Mouse (Mus musculus) layer of hippocampus, adult 18-20 months (tissue): ENCODE measurements around the gene Cetn3. TPM values are rescaled to one million over a fixed set of nuclear protein-coding genes. Genes with fewer than 3 reads are reported as not detected.

ENCODE experiments used
- DNase-seq, 2 experiments: peaks; one replicate each; pipeline ENCODE4 v3.0.0; 2022; ENCODE audit warnings: low spot score in 2 of 2
- total RNA-seq, 2 experiments: library from RNA; stranded (reverse); gene quantifications; 2 replicates each; pipeline ENCODE4 v1.2.3; 2021

Gene Cetn3
- total RNA-seq, 2 experiments from 2014 or later: 92.6 to 99.7 TPM

DNA sequence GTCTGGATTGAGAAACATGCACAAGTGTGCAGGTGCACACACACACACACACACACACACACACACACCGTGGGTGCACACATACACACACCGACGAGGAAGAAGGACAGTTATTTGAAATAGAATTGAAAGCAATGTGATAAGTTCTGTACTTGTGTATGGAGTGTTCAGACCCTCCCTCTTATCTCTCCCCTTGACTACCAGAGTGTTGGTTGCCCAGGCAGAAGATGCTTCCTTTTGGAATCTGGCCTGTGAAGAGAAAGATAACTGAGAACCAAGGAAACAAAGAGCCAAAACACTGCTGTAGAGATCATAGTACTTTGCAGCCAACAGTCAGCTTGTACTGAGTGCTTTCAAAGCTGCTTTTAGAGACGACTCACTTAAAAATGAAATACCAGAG lies 20.8 kb downstream of the Cetn3 start:
- DNase-seq: no peak

DNA sequence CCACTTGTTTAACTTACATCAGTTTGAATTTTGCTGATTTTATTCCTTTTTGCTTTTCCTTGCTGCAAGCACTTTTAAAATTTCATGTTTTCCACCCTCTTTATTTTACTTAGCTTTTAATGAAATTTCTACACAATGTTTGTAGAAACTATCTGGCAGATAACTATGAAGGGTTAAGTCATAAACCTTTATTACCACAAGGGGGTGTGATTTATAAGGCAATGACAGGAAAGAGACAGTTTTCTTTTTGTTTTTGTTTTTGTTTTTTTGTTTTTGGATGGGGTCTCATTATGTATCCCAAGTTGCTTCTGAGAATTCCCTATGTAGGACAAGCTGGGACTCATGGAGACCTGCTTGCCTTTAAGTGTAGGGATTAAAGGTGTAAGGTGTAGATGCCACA lies 39.9 kb downstream of the Cetn3 start:
- no peak for DNase-seq

DNA sequence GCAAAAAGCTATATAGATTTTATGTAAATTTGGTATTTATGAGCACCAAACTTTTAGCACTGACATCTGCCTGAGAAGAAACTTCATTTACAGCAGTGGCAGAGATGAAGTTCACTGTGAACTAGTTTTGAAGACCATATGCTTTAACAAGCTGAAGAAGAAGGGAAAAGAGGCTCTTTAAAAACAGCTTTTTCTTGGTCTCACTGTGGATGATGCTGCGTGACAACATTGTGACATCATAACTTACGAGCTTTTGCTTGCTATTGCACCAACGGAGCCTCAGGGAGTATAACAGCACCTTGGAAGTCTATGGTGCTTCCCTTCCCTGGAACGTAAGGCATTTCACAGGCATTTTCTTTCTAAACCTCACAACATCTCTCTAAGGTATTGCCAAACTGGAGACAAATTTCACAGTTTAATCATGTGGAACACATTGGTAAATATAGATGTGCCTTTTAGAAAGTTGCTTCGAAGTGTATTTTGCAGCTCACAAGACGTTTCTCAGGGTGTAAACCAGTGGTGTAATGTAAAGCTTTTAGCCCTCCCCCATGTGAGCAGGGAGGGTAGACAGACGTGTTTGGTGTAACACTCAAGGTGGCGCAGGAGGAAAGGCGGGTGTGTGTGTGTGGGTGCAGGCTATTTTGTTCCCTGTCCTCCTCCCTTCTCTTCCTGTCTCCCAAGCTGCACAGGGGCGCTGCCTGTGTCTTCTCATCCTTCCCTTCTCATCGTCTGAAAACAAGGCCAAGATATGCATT lies 41.9 kb downstream of the Cetn3 start:
- peak in 1 of 2 experiments; percentile 23 for DNase-seq

DNA sequence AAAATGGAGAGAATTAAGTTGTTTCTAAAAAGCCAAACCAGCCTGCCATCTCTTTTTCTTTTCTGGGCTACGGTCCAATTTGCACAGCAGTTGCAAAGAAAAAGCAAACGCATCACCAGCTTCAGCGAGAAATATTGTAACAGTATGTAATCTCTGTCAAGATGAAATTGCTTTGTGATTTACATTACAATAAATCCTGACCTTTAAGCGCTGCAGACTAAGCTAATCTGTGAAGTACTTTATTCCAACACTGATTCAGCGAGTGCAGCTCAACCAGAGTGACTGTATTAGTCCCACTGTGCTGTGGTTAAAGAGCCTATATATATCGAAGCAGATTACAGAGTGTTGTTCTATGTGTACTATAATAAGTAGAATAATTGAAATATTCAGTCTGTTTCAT lies 45.6 kb downstream of the Cetn3 start:
- peak; percentile 58 to 85 for DNase-seq

DNA sequence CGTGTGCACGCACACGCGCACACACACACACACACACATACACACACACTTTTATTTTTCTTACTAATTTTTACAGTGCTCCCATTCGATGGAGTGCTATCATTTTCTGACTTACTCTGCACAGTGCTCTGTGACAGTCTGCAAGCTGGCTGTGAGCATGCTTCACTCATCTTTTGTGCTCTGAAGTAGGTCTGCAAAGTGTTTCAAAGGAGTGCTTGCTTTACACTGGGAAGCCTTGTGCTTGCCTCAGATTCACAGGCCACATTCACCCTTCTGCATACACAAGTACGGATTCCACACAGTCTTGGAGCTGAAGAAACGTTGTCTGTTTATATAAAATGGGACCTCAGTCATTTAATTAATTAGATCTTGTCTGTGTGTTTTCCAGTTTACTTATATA lies 49.0 kb downstream of the Cetn3 start:
- DNase-seq: no peak

DNA sequence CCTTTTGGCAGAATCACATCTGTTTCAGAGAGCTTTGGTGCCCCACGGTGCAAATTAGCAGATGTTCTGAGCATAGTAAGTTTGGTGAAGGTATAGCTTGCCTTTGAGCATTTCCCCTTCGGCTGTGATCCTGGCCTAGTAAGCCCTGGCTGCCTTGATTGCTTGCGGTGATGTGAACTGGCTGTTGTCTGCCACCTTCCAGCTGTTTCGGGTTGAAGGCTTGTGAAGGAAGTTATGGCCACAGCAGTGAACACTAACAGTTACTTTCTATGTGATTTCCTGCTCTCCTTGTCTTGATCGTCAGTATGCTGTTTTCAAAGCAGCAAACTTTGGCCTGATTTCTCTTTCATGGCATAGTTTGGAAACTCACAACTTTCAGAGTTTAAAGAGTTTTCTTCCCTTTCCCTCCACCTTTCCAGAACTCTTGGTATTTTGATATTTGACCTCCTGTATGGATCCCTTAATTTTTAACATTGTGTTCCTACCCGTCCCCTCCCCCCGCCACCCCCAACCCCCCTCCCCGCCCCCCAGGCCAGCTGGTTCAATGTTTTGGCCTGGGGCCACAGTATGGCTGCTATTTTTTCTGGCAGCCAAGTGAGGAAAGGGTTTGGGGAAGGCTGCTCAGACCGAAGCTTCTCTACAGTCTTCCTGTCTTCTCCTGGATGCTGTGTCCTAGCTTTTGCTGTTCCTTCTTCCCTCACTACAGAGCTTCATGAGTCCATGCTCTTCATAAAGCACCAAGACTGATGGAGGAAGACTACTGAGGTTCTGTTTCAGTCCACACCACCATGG lies 53.7 kb downstream of the Cetn3 start:
- no peak for DNase-seq

DNA sequence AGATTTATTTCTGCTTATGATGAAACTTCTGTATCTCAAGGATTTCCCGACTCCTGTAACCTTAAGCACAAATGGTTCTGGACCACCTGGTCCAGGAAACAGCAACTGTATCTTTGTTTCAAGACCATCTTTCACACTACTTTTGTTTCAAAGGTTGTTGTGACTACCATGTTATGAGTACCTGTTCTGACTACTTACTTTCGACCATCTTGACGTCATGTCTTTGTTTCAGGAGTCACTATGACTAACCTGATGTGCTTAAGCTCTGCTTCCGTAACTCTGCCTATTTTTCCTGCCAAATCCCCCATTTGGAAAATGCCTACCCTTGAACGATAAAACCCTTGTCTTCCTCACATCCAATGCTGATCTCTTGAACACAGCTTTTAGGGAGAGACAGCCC lies 55.1 kb downstream of the Cetn3 start:
- no peak for DNase-seq

DNA sequence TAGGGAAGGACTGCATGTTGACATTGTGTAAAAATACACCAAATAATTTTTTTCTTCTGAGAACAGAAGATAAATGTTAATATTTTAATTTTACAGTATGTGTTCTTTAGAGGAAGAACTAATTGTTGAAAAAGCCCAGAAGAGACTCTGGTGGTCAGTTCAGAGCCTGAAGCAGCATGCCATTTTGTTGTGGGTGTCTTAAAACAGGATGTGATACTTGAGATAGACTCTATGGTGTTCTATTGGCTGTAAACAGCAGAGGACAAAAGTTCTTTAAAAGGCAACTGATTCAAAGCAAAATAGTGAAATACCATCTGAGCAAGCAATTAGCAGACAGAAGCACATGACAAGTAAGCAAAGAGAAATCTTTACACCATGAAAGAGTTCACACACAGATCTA lies 56.1 kb downstream of the Cetn3 start:
- DNase-seq: no peak

DNA sequence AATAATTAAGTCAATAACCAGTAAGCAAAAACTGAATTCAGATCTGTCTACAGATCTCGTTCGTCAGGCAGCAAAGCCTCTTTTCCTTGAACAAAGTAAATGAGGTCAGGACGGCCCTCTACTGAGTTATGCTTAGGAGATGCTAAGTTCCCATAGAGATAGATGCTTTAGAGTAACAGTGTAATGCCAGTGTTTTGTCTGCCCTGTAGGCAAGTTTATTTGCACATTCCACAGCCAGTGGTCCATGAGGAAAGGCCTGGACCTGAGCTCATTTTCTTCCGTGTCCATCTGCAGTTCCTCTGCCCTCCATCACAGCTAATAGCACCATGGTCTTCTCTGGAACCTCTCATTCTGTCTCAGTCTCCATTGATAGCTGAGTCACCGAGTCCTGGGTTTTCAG lies 57.4 kb downstream of the Cetn3 start:
- DNase-seq: no peak

DNA sequence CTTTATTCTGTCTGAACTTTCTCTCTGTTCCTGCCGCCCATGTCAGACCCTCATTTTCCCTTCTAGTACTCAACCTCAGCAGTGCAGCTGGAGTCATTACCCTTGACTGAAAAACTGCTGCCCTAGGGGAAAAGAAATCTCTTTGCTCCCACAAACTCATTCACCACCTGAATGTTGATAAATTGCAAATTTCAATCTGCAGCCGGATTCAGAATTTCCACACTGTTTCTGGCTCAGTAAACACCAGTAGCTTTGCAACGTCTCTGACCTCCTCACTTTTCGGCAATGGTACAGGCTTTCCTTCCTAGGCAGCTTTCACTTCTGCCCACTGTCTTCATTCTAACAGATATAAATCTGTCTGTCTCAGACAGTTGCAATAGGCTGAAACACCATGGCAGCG lies 57.8 kb downstream of the Cetn3 start:
- DNase-seq: no peak

DNA sequence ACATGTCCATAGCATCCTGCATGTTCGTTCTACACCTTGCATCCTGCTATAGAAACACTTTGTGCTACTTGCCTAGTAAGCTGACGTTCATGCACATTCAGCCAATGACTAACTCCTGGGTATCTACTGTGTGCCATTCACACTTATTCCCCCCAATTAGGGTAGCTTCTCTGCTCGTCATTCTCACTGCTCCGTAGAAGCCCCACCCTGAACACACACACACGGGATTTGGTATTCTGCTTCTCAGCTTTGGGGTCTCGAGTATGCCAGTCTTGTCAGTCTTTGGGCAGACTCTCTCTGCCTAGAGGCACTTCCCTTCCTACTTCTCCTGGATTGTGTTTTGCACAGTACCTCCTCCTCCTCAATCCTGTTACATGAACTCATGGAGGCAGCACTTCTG lies 59.4 kb downstream of the Cetn3 start:
- no peak for DNase-seq

Other genes with a start within 250 kb of the Cetn3 start
- gene Adgrv1, start 149.9 kb upstream of the Cetn3 start, total RNA-seq: 1 to 10 TPM; 1.3 to 1.5 TPM
- 10 to 100 TPM in 1 of 2 experiments, 1 to 10 TPM in 1; 7.5 to 11.6 TPM for gene Lysmd3, start 125.4 kb upstream of the Cetn3 start, total RNA-seq
- gene Polr3g, start 72.1 kb upstream of the Cetn3 start, total RNA-seq: 1 to 10 TPM; 4.0 to 5.0 TPM
- gene Mblac2, start 71.7 kb upstream of the Cetn3 start, total RNA-seq: 10 to 100 TPM; 17.7 to 21.9 TPM